Mouse (Mus musculus): Measurements from ENCODE around the gene Celsr3.

DNA sequence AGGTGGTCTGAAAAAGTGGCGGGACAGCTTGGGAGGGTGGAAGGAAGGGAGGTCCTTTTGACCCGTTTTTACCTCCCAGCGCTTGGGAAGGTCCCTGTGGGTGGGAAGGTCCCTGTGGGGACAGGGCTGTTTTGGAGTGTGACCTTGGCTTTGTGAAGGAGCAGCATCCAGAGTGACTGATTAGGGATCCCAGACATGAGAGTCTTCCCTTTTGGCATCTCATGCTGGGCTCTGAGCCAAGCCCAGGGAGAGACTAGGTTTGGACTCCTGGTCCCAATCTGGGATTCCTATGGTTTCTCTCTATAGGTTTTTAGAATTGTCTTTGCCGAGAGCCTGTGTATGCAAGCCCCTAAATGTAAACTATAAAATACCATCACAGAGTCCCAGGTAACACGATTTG is 15.6 kb upstream of the Celsr3 start:
- TF ChIP-seq CTCF (IDR thresholded peaks at IDR 0.05; ENCODE audit: extremely low read depth, insufficient read length, insufficient replicate concordance, low read depth, low read length), result no peak
- TF ChIP-seq POLR2A (IDR thresholded peaks at IDR 0.05; ENCODE audit: low read depth, low read length), result no peak

Measured in small intestine, adult 2 months (tissue).